Mouse (Mus musculus): Measurements from ENCODE around the gene Tgm7. TPM values are rescaled to one million over a fixed set of nuclear protein-coding genes. Genes with fewer than 3 reads are reported as not detected.

Tgm7 gene
- total RNA-seq (2023), result not detected

DNA sequence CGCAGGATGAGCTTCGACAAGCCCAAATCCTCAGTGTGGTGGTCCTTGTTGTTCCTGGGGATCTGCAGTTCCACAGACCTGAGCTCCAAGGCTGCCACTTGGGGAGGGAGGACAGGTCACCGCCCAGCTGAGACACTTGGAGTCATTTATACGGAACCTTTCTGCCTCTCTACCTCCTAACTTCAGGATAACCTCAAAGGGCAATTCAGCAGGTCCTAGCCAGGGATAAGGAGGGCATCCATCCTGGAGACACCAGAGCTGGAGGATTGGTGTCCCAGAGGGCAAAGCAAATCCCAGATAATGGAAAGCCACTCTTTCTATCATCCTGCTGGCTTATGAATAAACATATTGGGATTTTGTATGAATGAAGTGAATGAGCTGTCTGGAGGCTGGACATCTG, at the start of gene Tgm7:
Gene Tgm7, minus strand, starts transcription at position 101 of the 400 bp plus-strand sequence.

DNA sequence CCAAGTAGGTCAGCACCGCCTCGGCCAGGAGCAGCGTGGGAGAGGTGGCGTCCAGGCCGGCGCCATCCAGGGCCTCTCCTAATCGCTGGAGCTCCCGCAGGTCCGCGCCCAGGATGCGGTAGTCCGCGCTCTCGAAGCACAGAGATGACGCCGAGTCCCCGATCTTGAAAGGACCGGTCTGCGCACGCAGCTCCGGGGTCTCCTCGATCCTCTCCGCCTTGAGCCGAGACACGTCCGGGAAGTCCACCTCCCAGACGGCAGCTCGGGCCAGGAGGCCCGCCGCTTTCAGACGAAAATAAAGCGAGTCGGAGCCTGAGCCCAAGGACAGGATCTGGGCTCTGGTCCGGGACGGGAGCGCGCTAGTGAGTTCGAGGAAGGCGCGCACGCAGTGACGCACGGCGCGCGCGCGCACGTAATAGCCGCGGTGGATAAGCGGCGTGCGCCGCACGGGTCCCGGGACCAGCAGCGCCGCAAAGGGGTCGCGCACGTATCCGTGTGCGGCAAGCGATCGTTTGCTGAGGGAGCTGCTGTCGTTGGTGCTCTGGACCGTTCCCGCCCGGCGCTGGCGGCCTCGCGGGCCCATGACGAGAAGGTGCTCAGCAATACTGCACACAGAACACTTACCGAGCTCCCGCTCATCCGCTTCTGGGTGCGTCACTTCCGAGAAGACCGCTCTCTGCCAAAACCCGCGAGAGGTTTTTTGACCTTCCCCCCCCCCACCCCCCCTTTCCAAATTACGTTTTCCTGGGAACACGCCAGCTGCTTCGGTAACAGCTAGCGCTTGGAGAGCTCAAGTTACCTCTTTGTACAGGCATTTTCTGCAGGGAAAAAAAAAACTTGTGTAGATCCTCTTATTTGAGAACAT, 30.7 kb upstream of the Tgm7 start, which contains the start of the genes Adal and Lcmt2:
Gene Adal, plus strand, starts transcription at position 411 of the 865 bp plus-strand sequence.
Gene Lcmt2, minus strand, starts transcription at position 636 of the 865 bp plus-strand sequence.

DNA sequence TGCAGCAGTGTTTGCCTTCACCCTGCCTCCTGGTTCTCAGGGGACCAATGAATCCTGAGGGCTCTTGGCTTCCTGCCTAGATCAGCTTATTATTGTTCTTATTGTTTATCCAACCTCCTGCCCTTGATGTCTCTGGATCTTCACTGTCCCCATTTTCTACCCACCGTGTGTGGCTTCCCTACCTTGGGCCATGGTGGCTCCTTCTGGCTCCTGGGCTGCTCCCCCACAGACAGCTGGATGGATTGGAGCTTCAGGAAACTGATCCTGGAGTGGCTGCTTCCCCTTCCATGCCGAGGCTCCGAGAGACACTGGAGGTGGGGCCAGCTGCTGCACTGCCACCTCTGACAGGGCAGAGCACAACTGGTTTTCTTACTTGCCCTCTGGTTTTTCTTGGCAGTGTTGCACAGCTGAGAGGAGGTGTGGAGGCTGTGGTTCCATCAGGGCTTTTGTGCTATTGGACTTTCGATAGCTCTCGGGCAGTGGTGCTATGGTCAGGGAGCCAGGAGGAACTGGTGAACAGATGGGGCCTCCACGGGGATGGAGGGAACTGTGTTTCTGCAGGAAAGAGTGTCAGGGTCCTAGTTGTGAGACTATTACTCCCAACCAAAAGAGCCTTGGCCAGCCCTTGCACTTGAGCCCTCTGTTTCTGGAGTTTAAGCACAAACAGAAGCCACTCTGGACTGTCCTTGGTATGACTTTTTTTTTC, 24.0 kb downstream of the Tgm7 start, which contains the start of gene Tgm5:
Gene Tgm5, minus strand, starts transcription at position 362 of the 706 bp plus-strand sequence.

Other genes starting within 250 kb of the Tgm7 start
- gene Ubr1, start 139.1 kb downstream of the Tgm7 start, total RNA-seq (2023), result 67.5 TPM
- gene Tmem62, start 132.8 kb downstream of the Tgm7 start, total RNA-seq (2023), result 31.6 TPM
- gene Ccndbp1, start 101.4 kb downstream of the Tgm7 start, total RNA-seq (2023), result 80.3 TPM
- not detected for gene Epb42, start 72.7 kb downstream of the Tgm7 start, total RNA-seq (2023)
- gene Tgm5, start 24.0 kb downstream of the Tgm7 start, total RNA-seq (2023), result not detected
- 20.6 TPM for gene Adal, start 30.6 kb upstream of the Tgm7 start, total RNA-seq (2023)
- gene Lcmt2, start 30.9 kb upstream of the Tgm7 start, total RNA-seq (2023), result 14.9 TPM
- gene Tubgcp4, start 60.9 kb upstream of the Tgm7 start, total RNA-seq (2023), result 64.1 TPM
- gene Zscan29, start 61.3 kb upstream of the Tgm7 start, total RNA-seq (2023), result 30.4 TPM
- 82.7 TPM for gene Trp53bp1, start 161.6 kb upstream of the Tgm7 start, total RNA-seq (2023)
- gene Map1a, start 179.8 kb upstream of the Tgm7 start, total RNA-seq (2023), result 0.12 TPM
- 18.4 TPM for gene Ppip5k1, start 245.6 kb upstream of the Tgm7 start, total RNA-seq (2023)
- gene Ckmt1, start 247.9 kb upstream of the Tgm7 start, total RNA-seq (2023), result not detected

Measured in CD4-positive naive resting alpha-beta T cell, adult 57 days (primary cell).